Mouse (Mus musculus) megakaryocyte, embryonic 14.5 days (primary cell): ENCODE data around the gene Nelfcd.

ENCODE experiments used
- FLI1 ChIP-seq: IDR thresholded peaks from 2 replicates; pipeline ENCODE4 v1.6.1; 2012; ENCODE audit warnings: low read length, inconsistent platforms, mixed read lengths
- GATA1 ChIP-seq: IDR thresholded peaks from 3 replicates; pipeline ENCODE4 v1.6.1; 2012; ENCODE audit warnings: mixed read lengths, low read length, inconsistent platforms, borderline replicate concordance

- no peak for TF ChIP-seq GATA1
- 0 out of 2 replicates have a peak, but pooled peaks have one; percentile 17 for TF ChIP-seq FLI1
These were observed 57.4 kb downstream of the Nelfcd start, which contains the start of gene Prelid3b for GRCm38 (mm10) chr2:174472818-174473549.
